Mouse (Mus musculus) left cerebral cortex, postnatal 14 days (tissue): ENCODE measurements at regions not wholly inside any gene's neighbourhood (a gene's known extent, or its start where the extent isn't known, plus 50 kb on each side); places are given as distances from the start of the nearest gene placed in this dataset.

Experiments used
- DNase-seq, 2 experiments: peaks; one replicate each; pipeline ENCODE4 v3.0.0; 2021 to 2022; ENCODE audit warnings: low spot score in 2 of 2, mixed read lengths in 1 of 2
- intact Hi-C: fragments of 180-260 bp; cut with DNase I; formaldehyde crosslinking; loops from one replicate; pipeline ENCODE4 v1.15.1; 2025

DNA sequence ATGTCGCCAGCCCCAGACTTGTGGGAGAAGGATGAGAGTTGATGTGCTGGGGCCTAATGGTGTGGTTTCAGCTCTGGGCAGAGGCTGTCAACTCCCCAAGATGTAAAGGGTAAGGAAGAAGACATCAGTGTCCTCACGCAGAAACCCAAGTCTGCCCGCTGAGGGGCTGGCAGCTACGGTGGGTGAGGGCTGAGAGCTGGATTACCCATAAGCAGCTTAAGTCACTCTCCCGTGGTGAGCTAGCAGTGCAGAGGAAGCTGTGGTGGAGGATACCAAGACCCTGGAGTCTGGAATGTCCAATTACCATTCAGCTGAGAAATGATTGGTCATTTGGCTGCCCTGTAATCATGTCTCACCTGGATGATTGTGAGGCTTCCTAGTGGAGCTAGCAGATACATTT, 385.8 kb upstream of the Zmiz1 start:
- intact Hi-C loops, result no loop called here
- no peak for DNase-seq

DNA sequence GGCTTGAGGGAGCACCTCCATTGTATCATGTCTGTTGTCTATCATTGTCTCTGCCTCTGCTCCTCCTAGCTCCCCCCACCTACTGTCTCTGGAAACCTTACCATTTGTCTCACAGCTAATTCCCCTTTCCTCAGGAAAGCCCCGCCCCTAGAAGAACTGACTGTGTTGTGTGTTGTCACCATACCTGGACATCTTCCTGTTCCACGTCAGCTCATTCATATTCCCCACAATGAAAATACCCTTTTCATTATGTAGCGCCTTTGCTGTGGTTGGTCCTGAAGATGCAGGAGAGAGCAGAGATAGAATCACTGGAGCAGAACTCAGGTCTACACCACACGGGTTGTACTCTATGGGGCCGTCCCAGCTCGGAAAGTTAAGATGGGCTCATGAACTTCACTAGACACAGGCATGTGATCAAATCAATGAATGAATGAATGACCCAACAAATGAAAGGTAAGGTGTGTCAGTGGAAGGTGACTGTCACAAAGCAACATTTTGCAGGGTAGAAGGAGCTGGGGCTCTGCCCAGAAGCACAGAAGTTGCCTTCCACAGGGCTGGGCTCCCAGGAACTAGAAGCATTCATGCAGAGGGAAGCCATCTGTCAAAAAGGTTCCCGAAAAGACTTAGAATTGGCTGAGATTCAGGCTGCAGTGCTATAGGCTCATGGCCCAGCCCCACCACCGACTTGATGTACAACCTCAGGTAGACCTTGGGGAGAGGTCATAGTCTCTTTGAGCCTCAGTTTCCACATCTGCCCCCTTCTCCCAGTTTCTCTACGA, 384.8 kb upstream of the Zmiz1 start:
- peak; percentile 14 to 30 for DNase-seq
- intact Hi-C loops, result no loop called here

DNA sequence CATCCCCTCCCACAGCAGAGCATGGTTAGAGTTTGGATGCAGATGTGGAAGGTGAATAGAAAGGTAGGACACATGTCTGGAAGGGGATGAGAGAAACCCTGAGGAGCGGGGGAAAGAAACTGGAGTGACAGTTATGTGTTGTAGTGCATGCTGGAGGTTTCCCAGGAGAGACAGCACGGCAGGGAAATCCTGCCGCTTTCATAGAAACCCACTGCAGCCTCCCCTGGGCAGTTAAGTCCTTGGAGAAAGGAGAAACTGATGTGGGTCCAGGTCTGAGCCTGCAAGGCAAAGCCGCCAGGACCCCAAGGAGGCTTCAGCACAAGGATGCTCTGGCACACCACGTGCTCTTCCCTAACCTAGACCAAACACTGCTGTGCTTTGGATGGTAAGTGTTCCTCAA, 384.1 kb upstream of the Zmiz1 start:
- no peak for DNase-seq
- intact Hi-C loops, result no loop called here

DNA sequence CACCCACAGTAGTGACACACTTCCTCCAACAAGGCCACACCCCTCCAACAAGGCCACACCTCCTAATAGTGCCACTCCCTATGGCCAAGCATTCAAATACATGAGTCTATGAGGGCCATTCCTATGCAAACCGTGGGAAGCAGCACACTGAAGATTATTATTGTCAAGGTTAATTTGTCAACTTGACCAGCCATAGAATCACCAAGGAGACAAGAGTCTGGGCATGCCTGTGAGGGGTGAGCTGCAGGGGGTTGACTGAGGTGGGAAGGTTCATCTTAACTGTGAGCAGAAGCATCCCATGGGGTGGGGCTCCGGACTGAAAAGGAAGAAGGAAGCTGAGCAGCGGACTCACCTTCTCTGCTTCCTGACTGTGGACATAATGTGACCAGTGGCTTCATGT, 378.6 kb upstream of the Zmiz1 start:
- DNase-seq, result no peak
- intact Hi-C loops, result no loop called here

DNA sequence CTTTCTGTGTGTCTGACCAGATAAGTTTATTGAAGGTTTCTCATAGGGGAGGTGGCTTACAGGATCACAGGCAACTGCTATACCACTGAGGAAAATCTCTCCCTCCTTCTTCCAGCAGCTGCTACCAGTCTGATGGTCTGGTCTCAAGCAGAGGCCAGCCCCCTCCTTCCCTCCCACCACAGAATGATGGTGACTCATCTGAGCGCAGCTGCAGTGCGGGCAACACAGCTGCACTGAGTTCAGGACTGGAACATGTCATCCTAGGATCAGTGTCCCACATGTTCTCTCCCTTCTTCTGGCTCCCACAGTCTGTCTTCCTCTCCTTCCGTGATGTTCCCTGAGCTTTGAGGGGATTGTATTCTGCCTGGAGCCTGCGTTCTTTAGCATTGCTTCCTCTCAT, 375.1 kb upstream of the Zmiz1 start:
- DNase-seq, result no peak
- intact Hi-C loops, result no loop called here

DNA sequence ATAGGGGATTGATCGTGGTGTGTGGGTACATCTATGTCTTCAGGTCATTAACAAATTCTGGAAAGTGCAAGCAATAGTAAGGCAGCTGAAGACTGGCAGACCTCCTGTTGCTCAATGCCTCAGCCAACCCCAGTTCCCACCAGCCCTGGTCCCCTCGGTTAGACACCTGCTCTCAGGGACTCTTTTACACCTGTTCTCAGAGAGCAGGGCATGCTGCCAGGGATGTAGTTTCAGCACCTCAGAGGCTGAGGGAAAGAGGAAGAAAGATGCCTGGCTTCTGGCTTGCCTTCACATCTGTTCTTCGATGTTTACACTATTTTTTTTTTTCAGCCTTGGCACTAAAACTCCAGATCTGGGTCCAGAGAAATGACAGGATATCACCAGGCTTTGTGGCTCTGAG, 362.2 kb upstream of the Zmiz1 start:
- intact Hi-C loops, result no loop called here
- DNase-seq, result no peak

DNA sequence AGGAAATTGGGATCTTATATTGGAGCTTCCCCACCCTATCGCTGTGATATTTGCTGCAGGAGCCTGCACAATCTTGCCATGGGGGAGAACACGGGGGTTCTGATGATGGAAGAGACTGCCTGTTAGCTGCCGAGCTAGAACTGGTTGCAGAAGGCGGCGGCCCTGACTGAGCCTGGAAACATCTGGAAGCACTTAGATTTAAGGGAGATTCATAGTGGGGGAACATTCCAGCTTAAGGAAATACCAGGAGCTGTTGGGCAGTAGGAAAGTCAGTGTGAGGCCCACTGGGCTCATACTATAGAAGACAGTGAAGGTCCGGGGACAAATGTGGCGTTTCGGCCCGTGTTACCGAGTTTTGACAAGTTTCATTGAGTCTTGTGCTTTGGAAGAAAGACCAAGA, 353.6 kb upstream of the Zmiz1 start:
- intact Hi-C loops, result no loop called here
- no peak for DNase-seq

DNA sequence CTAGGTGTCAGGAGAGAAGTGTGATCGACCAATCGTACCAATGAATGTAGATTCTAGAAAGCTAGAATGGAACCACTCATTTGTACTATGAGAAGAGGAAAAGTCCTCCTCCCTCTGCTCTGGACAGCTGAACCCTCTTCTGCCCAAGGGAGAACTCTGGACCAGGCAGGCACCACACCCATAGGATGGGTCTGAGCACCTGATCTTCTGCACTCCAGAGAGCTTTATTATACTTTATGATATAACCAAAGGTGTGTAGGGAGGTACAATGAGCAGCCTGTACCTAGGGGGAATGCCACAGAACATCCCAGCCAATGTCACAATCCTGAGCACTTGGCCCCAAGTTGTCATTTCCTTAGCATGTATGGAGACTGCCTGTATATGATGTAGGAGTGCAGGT, 352.5 kb upstream of the Zmiz1 start:
- no peak for DNase-seq
- intact Hi-C loops, result no loop called here

DNA sequence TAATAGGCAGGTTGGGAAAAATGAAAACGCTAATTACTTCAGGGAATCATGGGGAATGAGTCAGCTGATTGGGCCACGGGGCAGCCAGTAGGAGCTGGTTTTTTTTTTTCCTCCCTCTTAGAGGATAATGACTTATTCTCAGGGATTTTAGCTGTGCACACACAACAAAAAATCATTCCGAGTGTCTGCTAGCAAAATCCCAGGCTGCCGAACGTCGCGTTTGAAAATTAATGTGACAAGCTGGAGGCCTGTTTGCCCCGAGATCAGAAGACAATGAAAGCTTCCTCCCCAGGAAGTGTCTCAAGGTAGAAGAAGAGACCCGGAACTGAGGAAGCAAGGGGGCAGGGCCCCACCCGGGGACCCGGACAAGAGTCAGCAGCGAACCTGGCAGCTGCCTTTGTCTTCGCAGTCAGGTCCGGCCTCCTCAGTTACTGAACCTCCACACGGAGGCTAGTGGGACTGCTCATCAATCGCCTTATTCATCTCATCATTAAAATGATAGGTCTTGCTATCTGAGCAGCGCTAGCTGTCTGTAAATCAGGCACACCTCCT, 350.8 kb upstream of the Zmiz1 start:
- intact Hi-C loops, result no loop called here
- peak in 1 of 2 experiments; percentile 18 for DNase-seq

DNA sequence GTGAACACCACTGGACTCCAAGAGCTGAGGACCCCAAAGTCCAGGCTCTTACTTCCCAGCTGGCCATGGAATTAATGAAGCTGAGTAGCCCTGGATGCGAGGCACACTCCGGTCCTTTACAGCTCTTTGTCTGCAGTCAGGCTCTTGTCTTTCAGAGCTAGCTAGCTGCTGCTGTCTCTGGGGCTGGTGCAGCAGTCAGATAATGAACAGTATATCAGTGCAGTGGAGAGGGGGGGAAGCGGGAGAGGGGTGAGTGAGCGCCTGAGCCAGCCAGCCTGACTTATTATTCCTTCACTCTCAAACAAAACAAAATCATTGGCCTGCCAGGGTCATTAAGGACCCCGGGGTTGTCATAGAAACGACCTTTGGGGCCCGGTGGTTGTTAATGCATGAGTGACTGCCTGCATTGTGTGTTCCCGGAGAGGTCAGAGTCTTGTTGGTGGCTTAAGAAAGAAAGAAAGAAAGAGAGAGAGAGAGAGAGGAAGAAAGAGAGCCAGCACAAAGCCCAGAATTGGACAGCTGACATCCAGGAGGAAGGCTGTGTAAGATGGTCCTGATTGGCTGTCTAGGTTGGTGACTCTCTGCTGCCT, 350.2 kb upstream of the Zmiz1 start:
- peak; percentile 12 to 37 for DNase-seq
- intact Hi-C loops, result no loop called here

DNA sequence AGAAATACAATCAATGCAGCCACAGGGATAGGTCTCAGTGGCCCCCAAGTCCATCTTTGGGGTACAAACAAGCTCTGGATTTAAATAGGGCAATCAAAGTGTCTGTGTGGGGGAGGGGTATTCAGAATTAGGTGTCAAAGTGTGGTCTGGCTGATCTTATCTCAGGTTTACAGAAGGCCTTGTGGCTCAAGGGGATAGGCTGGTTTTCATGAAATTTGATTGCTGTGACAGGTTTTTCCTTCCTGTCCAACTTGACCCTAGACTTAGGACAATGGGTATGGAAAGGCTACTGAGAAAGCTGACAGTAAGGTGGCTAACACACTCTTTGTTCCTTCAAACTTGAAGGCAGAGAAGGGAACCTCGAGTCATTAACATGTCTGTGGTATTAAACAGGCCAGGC, 349.3 kb upstream of the Zmiz1 start:
- intact Hi-C loops, result no loop called here
- no peak for DNase-seq

DNA sequence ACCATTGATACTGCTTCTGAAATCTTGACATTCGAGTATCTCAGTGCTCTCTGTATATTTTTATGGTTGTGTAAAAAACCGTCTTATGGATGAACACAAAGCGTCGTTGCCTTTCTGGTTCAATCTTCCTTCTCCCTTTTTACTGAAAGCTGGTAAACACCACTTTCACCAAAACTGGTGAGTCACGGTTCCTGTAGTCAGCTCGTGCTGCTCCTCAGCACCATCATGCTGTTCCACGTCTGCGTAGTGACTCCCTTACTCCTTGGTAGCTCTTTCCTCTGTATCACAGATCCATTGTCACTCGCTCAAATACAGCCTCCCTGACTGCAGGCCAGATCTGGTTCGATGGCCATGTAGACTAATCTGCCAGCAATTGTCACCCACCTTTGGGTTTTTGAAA, 346.2 kb upstream of the Zmiz1 start:
- intact Hi-C loops, result no loop called here
- DNase-seq, result no peak

DNA sequence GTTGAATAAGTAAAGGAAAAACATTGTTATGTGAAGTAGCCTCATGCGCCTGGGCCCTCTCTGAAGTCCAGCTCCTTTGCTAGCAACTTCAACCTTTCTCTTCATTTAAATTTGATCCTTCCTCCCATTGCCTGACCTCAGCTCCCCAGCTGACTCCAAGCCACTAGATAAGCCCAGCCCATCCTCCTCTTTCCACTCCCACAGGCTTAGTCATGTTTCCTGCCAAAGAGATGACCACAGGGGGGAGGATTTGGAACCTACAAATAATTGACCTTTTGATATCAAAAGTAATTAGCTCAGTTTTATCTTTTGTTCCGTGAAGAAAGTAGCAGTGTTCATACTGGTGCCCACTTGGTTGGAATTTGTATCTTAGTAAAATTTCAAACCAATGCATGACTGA, 345.7 kb upstream of the Zmiz1 start:
- intact Hi-C loops, result no loop called here
- DNase-seq, result no peak

DNA sequence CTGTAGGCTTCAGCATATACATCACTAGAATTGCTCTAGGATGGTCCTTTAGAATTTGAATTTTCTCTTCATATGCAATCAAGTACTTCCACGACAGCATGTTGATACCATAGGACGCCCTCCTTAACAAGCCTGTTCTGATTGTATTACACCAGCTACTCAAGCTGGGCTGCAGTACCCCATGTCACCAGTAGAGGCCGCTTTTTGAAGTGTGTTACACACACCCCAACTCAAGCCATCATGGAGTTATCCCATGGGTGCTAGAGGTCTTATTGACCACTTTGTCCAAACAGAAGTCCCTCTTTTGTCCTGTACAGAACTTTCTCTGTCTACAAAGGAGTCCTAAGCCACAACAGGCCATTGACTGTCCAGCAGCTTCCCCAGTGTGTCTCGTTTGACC, 342.6 kb upstream of the Zmiz1 start:
- peak; percentile 67 to 70 for DNase-seq
- intact Hi-C loops, result loop anchor here (5.0 kb wide), 1 partner anchor 451 kb away; no protein-coding TSS in a partner anchor

DNA sequence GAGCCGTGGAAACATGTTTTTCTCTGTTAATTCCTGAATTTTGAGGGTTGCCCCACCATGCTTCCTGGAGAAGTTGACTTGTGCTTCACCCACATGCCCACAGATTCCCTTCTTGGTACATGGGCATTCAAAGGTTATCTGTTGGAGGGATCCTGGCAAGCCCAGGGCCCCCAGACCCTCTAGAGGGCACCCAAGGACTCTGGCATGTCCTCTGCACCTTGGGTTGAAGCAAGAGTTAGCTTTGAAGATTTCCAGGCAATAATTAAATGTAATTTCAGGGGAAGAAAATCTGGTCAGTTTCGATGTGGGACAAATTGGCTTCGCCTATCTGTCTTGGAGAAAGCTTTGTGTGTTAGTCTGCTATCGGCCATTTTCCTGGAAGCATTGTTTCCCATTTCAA, 339.0 kb upstream of the Zmiz1 start:
- no peak for DNase-seq
- intact Hi-C loops, result loop anchor here (5.0 kb wide), 2 partner anchors 337 to 447 kb away; partner anchors contain the start of gene Zmiz1

DNA sequence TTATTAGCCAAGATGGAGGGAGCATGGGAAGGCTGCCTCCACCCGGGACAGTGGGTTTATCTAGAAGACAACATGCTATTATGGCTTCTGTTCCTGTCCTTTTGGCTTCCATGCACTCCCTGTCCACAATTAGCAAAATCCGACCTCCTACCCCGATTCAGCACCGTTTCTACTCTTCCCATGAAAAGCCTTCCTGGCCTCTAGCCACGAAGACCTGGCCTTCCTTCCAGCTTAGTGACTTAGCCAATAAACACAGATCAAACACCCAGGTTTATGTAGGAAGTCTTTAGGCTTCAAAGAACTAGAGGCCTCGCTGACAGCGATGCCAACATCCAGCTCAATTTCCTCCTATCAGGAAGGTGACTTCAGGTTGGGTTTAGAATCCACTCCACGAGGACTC, 338.5 kb upstream of the Zmiz1 start:
- intact Hi-C loops, result loop anchor here (5.0 kb wide), 1 partner anchor 337 kb away; the partner anchor contains the start of gene Zmiz1
- DNase-seq, result no peak

DNA sequence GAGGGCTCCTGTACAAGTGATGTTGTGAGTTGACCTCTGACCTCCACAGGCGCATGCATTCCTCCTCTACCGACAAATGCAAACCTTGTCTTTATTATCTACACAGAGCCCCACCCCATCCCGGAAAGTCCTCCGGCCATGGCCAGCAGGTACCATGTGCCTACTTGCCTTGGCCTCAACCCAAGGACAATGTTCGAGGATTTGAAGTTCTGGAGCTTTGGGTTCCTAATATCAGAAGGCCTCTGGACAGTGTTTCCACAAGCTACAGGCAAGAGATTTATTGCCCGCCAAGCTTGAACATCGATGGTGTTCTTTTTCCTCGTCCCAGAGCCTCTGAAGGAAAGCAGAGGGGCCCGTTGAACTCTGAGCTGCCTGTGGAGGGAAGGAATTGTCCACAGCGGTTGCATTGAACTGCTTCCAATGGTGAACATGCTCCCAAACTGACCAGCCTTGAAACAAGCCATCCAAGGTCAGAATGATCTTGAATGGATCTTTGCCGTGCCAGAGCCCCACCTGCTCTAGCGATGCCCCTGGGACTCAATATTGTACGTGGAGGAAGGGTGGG, 335.9 kb upstream of the Zmiz1 start:
- no peak for DNase-seq

DNA sequence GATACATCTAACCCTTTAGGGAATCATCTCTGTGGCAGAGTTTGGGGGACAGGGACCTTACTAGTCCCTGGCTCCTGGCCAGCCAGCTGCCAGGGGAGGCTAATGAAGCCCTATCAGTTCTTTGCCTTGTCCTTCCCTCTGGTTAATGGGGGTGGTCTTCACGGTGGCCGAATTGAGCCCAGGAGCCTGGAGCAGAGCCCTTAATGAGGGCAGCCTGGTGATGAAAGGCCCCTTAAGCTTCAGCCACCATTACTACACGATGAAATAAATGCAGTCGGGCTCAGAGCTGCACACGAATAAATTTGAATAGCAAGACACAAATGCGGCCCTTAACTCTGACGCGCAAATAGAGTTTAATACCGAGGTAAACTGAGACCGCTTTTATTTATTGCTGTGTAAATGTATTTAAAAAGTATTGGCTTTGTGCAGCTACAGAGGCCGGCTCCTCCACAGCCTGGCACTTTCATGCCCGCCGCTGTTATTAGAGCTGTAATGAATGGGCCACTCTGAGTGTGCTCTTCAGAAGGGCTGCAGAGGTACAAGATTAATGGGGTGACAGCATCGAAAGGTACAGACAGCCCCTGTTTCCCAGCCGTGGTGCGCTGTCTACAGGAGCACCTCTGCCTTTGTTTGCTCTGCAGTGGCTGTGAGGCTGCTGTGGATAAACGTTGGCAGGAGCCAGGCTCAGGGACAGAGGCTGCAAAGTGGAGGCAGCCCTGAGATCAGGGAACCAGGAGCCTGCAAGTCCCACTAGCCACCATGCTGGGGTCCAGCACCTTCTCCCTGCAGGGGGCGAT, 335.2 kb upstream of the Zmiz1 start:
- no peak for DNase-seq
- intact Hi-C loops, result loop anchor here (5.0 kb wide), 1 partner anchor 334 kb away; the partner anchor contains the start of gene Zmiz1

More for the DNA sequence above, 335.9 kb upstream of the Zmiz1 start:
- intact Hi-C loops, result loop anchor here (5.0 kb wide), 1 partner anchor 334 kb away; the partner anchor contains the start of gene Zmiz1

DNA sequence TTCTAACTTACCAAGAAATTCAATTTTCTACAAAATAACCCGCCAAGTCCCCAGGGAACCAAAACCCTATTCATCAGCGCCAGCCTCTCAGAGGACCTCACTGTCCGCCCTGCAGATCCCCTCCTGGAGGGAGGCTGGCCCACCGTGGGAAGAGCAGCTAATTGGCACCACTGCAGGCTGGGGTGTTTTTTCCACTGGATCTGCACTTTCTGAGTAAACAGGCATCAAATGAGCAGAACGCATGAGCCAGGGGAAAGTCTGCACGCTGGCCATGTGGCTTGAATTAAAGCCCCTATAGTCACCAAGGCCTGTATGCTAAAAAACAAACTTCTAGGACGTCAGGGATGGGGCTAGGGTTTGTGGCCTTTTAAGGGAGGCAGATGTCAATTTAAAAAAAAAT, 332.4 kb upstream of the Zmiz1 start:
- no peak for DNase-seq
- intact Hi-C loops, result no loop called here
